Mouse (Mus musculus) small intestine, adult 2 months (tissue): ENCODE data around the gene Sema6c.

ENCODE experiments used
- CTCF ChIP-seq: fragments of 200-500 bp; IDR thresholded peaks from 2 replicates; pipeline ENCODE4 v1.5.1; 2012; ENCODE audit warnings: low read depth, mild to moderate bottlenecking, control low read depth, inconsistent platforms, low read length, moderate library complexity, mixed read lengths; ENCODE audit not compliant: insufficient replicate concordance, insufficient read length; ENCODE audit errors: extremely low read depth
- POLR2A ChIP-seq: fragments of 200-500 bp; IDR thresholded peaks from 2 replicates; pipeline ENCODE4 v1.6.1; 2012; ENCODE audit warnings: low read depth, mild to moderate bottlenecking, control low read depth, inconsistent platforms, low read length, moderate library complexity

DNA sequence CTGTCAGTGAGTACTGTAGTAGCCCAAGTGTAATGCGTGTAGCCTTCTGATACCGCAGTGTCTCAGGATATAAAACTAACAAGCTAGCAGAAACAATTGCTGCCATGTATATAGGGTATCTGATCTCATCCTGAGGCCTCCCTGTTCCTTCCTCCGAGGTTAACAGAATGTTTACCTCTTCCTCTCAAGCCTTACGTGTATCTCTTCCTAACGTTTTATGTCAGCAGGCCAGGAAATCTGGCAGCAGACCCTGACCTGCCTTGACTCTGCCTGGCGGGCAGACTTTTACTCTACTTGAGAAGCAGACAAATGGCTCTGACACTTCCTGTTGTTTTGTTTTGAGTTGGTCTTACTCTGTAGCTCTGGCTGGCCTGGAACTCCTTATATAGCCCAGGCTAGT lies 38.7 kb upstream of the Sema6c start:
- TF ChIP-seq CTCF (no peak), POLR2A (no peak)
